Mouse (Mus musculus) small intestine, adult 2 months (tissue): ENCODE data around the gene Nedd8.

ENCODE experiments used
- CTCF ChIP-seq: fragments of 200-500 bp; IDR thresholded peaks from 2 replicates; pipeline ENCODE4 v1.5.1; 2012; ENCODE audit warnings: low read depth, mild to moderate bottlenecking, control low read depth, inconsistent platforms, low read length, moderate library complexity, mixed read lengths; ENCODE audit not compliant: insufficient replicate concordance, insufficient read length; ENCODE audit errors: extremely low read depth
- POLR2A ChIP-seq: fragments of 200-500 bp; IDR thresholded peaks from 2 replicates; pipeline ENCODE4 v1.6.1; 2012; ENCODE audit warnings: low read depth, mild to moderate bottlenecking, control low read depth, inconsistent platforms, low read length, moderate library complexity

GRCm38 (mm10) chr14:55642679-55643059, 29.3 kb downstream of the Nedd8 start:
- no peak for TF ChIP-seq CTCF
- TF ChIP-seq POLR2A, result no peak
